Mouse (Mus musculus) thymus, adult 2 months (tissue): Measurements from ENCODE around the gene Ctps.

Experiments used
- CTCF ChIP-seq: fragments of 200-500 bp; IDR thresholded peaks from 2 replicates; pipeline ENCODE4 v1.5.1; 2012; ENCODE audit warnings: mild to moderate bottlenecking, control low read depth, low read length, moderate library complexity, borderline replicate concordance; ENCODE audit not compliant: control insufficient read depth, poor library complexity, insufficient read depth; ENCODE audit errors: extremely low read depth
- POLR2A ChIP-seq: fragments of 200-500 bp; IDR thresholded peaks from 2 replicates; pipeline ENCODE4 v1.6.1; 2012; ENCODE audit warnings: mild to moderate bottlenecking, low read length, control low read depth, moderate library complexity; ENCODE audit not compliant: control insufficient read depth, poor library complexity, insufficient read depth; ENCODE audit errors: extremely low read depth

GRCm38 (mm10) chr4:120571691-120572090 lies 1.6 kb upstream of the Ctps start:
- TF ChIP-seq POLR2A: no peak
- TF ChIP-seq CTCF: no peak
